17 mouse cellular contexts compared by ENCODE assay signal in the genomic region with DNA sequence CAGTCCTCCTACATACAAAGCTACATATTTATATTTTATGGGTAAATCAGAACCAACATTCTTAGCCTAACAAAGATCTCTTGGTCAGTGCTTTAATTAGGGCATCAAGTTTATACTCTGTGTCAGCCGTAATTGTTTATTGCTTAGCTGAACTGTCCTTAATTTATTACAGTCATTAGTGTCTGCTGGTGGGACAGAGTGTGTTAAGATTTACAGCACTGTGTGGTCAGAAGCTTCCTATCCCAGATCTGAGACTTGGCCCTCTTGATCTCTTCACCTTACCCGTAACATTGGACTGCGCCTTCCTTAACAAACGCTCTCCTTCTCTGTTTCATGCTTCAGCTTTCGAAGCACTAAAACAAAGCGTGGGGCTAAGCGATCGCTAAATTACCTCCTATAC.
"Had no signal": no experiment of that assay in that cellular context is flagged by ENCODE, and none has a peak within 500 bp of the region (broad histone marks: within the 10 kb centered on the region; RNA-seq: fewer than 3 reads in every experiment).

No protein-coding gene starts in this region.

- H3K36me3 ChIP-seq: lung, embryonic 15.5 days; midbrain, embryonic 13.5 days; midbrain, embryonic 15.5 days; neural tube, embryonic 12.5 days; stomach, embryonic 15.5 days had no signal

- H3K9ac ChIP-seq: lung, embryonic 15.5 days; midbrain, embryonic 13.5 days; midbrain, embryonic 15.5 days; neural tube, embryonic 12.5 days; stomach, embryonic 15.5 days had no signal

- H3K4me1 ChIP-seq: lung, embryonic 15.5 days; megakaryocyte, embryonic 14.5 days; midbrain, embryonic 13.5 days; midbrain, embryonic 15.5 days; neural tube, embryonic 12.5 days; stomach, embryonic 15.5 days had no signal

- H3K27ac ChIP-seq: lung, embryonic 15.5 days; macrophage; midbrain, embryonic 13.5 days; midbrain, embryonic 15.5 days; neural tube, embryonic 12.5 days; stomach, embryonic 15.5 days; stomach, postnatal 0 days had no signal

- H3K9me3 ChIP-seq: lung, embryonic 15.5 days; midbrain, embryonic 13.5 days; midbrain, embryonic 15.5 days; neural tube, embryonic 12.5 days; stomach, embryonic 15.5 days had no signal

- H3K27me3 ChIP-seq: lung, embryonic 15.5 days; midbrain, embryonic 13.5 days; midbrain, embryonic 15.5 days; neural tube, embryonic 12.5 days; stomach, embryonic 15.5 days had no signal

- DNase-seq: lung, adult 2 months; lung, postnatal 14 days; lung, postnatal 36 days; right cerebral cortex, postnatal 14 days; thymus, adult 2 months; thymus, postnatal 25 days; thymus, postnatal 4 days had no signal

- H3K4me2 ChIP-seq: lung, embryonic 15.5 days; midbrain, embryonic 11.5 days; midbrain, embryonic 13.5 days; midbrain, embryonic 15.5 days; neural tube, embryonic 12.5 days; stomach, embryonic 15.5 days had no signal

- ATAC-seq: lung, postnatal 0 days; midbrain, embryonic 13.5 days; midbrain, embryonic 15.5 days had no signal

- H3K4me3 ChIP-seq: lung, embryonic 15.5 days; megakaryocyte, embryonic 14.5 days; midbrain, embryonic 13.5 days; midbrain, embryonic 15.5 days; neural tube, embryonic 12.5 days; stomach, embryonic 15.5 days had no signal
